Mouse (Mus musculus): ENCODE measurements at regions not wholly inside any gene's neighbourhood (a gene's known extent, or its start where the extent isn't known, plus 50 kb on each side); places are given as distances from the start of the nearest gene placed in this dataset.

DNA sequence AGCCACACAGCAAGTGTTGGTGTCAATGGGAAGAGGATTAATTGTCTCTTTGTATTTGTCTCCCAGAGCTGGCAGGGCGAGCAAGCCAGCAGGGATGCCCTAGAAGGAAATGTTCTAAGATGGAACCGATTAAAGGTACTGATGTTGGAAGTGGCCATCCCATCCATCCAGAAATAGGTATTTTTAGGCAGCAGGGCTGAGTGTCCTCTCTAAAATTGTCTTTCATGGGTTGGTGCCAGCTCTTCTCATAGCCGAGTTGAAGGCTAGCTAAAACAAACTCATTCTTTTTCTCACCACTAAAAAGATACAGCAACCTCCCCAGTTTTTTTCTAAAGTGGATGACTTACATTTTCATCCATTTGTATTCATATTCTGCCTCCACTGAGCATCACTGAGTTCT, 120.2 kb upstream of the Xylt1 start:
- no peak for DNase-seq (ENCODE audit: low read depth, low spot score)

DNA sequence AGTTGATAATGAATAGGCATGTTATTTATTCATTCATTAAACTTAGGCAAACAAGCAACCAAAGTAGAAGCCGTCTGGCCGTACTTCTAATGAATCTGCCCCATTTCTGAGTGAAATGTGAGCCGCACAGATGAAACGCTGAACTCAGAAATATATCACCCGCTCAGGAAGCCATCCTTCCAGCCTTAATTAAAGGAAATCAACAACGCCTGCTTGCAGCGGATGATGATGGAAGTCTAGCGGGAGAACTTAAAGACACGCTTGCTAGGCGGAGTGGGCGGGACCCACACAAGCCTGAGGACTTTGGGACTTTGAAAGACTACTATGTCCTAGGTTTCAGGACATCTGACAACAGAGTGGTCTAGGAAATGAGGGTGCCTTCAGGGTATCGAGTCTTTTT, 117.7 kb upstream of the Xylt1 start:
- no peak for DNase-seq (ENCODE audit: low read depth, low spot score)

DNA sequence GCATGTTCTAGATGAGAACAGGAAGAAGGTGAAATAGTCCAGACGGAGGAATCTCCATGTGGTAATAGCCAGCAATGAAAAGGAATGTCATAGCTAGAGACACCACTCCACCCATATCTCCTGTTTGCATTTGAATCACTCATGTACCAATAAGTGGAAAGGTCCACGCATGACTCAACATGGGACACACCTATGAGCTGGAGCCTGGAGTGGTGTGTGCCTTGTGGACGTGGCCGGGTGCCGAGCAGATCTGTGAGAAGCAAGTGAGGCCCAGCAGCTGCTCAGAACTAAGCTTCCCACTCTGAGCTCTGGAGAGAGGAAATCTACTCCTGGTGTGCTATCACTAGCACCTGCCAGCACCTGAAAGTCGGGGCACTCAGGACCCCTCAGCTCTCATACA, 116.4 kb upstream of the Xylt1 start:
- no peak for DNase-seq (ENCODE audit: low read depth, low spot score)

DNA sequence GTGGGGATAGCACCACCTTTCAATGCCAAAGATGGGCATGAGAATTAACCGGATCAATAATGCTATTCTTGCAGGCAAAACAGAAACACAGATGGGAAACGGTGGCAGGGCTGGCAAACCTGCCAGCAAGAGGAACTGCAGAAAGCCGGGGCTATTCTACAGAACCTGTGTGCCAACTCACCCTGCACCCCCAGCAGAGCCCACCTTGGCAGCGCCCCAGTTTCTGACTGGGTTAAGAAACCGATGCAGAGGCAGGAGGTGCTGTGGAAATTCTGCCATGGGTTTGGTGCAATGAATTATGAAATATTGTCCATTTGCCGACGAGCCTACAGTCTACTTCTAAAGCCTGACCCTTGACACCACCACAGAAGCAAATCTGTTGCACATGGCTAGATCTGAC, 112.7 kb upstream of the Xylt1 start:
- no peak for DNase-seq (ENCODE audit: low read depth, low spot score)

DNA sequence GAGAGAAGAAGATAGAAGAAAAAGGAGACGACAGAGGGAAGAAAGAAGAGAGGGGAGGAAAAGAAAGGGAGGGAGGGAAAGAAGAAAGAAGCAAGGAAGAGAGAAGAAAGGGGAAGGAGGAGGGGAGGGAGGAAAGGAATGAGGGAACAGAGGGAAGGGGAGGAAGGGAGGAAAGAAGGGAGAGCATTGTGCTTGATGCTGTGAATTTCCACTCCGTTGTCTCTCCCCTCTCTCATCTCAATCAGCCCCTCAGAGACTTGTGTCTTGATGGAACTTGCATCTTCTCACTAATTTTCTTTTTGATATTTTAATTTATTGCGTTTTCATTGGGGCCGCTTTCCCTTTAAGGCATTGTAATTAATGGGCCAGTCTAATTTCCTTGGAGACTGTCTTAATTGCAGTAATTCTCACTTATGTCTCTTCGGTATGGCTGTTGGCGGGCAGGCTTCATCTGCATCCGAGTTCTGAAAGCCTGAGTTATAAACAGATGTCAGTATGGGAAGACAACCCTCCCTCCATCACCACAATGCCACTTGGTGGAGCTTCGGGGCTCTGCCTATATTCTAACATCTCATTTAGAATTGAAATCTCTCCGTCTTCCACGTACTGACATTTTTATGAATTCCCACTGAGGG, 111.4 kb upstream of the Xylt1 start:
- DNase-seq (ENCODE audit: low read depth, low spot score): no peak

DNA sequence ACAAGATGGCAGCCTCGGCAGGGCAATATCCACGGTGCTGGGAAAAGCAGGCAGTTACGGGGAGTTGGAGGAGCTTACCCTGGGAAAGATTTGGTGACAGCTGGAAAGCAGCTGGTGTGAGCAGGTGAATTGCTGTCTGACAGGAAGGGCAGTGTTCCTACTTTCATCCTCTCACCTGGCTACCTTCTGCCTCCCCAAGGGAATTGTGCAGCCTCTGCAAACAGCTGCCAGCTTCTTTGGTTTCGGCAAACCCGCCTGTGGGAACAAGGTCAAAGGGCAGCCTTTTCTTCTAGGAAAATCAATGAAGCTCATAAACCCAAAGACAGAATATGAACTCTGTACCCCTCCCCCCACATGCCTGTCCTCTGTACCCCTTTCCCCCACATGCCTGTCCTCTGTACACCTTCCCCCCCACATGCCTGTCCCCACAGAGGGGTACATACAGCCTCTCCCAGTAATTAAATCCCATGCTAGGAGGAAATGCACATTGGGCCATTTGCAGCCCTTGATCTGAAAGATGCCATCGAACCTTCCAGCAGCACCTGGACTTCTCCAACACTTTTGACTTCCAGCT, 102.3 kb upstream of the Xylt1 start:
- DNase-seq (ENCODE audit: low read depth, low spot score): no peak

DNA sequence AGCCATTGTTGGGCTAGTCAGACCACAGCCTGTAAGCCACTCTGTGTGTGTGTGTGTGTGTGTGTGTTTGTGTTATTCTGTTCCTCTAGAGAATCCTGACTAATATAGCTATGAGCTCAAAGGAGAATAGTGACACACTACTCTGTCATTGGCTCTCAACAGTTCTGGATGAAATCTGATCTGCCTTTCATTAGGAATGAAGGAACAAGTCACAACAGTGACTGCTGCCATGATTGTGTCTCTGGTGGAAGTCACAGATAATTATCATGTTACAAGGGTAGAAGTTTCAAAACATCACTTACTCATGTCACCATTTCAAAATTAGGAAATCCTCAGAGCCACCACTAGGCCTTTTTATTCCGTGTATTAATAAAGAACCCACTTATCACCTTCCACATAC, 98.6 kb upstream of the Xylt1 start:
- DNase-seq (ENCODE audit: low read depth, low spot score): no peak

DNA sequence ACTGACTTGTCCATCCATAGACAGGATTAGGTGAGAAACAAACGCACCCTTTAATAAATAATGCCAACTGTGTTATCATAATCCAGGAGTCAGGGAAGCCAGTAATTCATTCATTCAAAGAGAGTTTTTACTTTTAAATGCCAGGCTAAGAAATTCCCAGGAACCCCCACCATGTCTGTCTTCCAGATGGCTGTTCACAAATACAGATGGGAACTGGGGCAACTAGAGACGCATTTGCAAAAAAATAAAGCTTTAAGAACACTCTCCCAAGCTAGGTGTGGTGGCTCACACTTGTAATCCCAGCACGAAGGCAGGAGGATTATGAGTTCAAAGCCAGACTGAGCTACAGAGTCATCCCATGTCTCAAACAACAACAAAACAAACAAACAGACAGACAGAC, 95.6 kb upstream of the Xylt1 start:
- no peak for DNase-seq (ENCODE audit: low read depth, low spot score)

DNA sequence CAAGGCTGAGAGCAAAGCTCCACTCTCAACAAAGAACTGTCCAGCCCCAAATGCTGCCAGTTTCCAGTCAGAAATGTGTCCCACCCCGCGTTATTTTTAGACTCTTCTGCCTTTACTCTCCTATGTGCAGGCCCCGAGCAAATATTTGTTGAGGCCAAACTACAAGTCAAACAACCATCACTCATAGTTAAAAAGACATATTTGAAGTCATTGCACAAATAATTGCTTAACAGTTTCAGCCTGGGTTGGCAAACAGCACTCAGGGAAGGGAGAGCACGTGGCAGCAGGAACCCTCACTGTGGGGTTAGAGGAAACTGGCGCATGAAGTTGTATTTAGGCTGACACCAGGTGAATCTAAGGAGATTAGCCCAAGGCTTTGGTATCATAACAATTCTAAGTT, 94.8 kb upstream of the Xylt1 start:
- DNase-seq (ENCODE audit: low read depth, low spot score): no peak

DNA sequence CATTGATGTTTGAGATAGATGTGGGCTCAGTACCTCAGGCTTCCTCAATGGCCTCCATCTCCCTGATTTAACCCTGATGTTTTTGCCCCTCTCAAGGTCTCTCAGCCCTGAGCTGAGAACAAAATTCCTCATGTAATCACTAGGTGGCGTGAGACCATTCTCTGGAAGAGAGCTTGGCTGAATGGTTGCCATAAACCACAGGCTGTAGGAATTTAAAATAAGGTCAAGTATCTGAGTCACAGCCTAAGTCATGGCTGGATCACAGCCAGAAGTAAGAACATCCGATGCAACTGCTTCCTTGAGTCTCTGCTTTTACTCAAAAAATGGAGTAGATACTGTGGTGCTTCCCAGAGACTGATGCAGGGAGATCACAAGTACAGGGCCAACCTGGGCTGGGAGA, 77.1 kb upstream of the Xylt1 start:
- no peak for DNase-seq (ENCODE audit: low read depth, low spot score)

DNA sequence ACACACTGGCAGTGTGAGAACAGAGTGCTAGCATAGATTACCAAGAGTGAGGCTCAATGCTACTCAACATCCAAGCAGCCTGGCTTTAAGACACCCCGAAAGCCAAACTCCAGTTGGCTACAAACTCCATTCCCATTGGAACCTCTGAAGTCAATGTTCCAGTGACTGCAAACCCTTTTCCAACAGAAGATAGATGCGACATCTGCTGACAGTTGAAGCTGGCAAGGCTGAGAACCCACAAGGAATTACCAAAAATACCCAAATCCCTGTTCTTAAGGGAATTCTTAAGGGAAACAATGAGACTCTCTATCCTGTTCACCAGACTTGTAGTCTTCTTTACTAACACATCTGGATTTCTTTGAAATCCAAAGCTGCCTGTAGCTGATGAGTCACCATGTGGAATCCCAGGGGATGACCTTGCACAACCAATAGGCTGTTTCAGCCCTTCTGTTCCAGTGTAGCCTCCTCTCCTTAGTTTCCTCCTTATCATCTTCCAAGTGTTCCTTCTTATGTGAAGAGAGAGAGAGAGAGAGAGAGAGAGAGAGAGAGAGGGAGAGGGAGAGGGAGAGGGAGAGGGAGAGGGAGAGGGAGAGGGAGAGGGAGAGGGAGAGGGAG, 70.1 kb upstream of the Xylt1 start:
- DNase-seq (ENCODE audit: low read depth, low spot score): no peak

DNA sequence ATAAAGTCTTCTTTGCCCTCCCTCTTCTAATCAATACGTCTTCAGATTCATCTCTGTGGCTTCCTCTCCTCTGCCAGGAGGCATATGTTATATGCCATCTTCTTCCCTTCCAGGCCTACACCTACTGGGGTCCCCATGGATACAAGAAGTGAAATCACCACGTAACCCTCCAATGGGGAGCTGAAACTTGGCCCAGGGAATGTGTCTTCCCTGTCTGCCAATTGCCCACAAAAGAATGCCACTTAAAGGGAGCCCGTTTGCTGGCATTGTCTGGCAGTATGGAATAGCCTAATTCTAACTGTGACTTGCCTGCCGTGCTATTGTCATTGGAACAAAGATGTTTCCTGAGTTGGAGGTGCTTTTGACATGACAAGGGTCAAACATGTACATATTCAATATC, 69.5 kb upstream of the Xylt1 start:
- no peak for DNase-seq (ENCODE audit: low read depth, low spot score)

DNA sequence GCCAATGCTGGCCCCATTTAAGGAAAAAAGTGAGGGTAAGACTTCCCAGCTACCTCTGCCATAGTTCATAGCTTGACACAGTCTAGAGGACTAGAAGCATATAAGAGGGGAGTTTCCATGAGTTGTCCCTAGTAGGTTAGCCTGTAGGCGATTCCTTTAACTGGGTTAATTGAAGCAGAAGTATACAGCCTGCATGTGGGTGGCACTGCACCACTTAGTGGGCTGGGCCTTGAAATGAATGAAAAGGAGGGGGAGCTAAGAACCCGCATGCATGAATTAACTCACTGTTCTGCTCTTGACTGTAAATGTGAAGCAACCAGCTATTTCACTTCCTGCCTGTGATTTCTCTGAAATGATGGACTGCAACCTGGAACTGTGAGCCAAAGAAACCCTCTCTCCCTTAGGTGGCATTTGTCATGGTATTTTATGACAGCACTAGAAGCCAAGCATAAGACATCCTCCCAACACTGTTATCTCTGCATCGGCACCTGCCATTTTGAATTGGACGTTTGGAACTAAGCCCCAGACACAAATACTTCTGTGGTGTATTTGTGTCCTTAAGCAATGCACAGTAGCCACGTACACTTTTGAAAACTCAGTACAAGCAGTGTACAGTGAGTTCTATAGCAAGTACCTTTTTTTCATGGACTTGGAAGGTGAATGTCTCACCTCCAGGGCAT, 64.5 kb upstream of the Xylt1 start:
- no peak for DNase-seq (ENCODE audit: low read depth, low spot score)

DNA sequence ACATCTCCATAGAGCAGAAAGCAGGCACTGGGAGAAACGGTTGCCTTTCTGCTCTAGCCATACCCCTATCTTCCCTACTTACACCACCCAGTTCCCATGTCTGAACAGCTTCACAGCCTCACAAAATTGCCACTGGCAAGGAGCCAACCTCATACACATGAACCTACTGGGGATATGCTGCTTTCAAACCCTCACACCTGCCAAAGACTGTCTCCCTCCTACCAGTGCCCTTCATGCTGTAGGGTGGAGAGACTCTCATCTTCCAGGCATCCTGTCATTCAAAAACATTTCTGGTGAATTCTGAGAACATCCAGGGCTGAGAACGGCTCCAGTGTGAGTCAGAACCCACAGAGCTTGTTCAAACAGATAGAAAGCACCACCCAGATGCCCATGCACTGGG, 63.4 kb upstream of the Xylt1 start:
- DNase-seq (ENCODE audit: low read depth, low spot score): no peak

DNA sequence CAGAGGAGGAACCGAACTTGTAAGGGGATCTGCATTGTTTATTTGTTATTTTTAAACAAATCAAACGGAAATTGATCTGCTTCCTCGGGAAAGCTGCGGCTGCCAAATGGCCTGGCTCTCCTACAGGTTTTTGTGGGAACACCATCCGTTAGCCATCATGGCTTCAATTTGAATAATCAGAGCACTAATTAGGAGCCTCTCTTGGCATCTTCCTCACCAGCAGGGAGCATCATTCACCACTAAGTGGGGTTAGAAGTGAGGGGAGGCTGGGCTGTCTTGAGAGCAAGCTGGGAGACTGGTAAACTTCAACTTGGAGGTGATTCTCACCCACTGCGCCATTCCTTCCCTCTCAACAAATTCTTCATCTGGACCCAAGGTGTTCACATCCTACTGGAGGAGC, 60.2 kb upstream of the Xylt1 start:
- DNase-seq (ENCODE audit: low read depth, low spot score): no peak

Data from CD4-positive helper T cell, adult 2 months (primary cell).